Mouse (Mus musculus): ENCODE results near the gene Lsamp. TPM values are rescaled to one million over a fixed set of nuclear protein-coding genes. Genes with fewer than 3 reads are reported as not detected.

The Lsamp gene
- polyA plus RNA-seq, 1 experiment from 2014 or later: 6.7 TPM

DNA sequence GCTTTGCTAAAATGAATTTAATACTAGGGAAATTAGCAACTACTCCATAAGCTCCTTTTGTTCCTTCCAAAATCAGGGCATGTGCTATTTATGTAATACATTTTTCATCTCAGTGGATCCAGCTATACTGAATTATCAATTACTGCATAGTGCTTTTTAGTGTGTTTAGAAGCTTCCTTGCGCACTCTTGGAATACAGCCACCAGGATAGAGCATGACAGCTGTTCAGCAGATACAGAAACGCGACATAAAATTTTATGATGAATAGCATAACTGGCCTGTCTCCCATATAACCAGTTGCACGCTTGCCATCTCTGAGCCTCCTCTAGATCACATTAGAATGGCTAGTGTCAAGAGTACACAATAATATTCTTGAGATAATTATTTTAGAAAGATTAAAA lies 894.1 kb downstream of the Lsamp start:
- Histone ChIP-seq H3K9ac (replicated peaks) (no peak overlapping the region), H3K27me3 (no peaks in the 10 kb centered on the region), H3K27ac (no peak overlapping the region), H3K36me3 (no peaks in the 10 kb centered on the region), H3K9me3 (no peaks in the 10 kb centered on the region), H3K4me2 (no peak overlapping the region), H3K4me1 (replicated peaks) (no peaks in the 10 kb centered on the region), H3K4me3 (replicated peaks) (no peak overlapping the region)
- ATAC-seq (ENCODE audit: insufficient number of reproducible peaks, insufficient read depth, low FRiP score, low TSS enrichment, low read depth): no peak
- WGBS: 82% methylated on average over 4 of the region's 4 CpGs

DNA sequence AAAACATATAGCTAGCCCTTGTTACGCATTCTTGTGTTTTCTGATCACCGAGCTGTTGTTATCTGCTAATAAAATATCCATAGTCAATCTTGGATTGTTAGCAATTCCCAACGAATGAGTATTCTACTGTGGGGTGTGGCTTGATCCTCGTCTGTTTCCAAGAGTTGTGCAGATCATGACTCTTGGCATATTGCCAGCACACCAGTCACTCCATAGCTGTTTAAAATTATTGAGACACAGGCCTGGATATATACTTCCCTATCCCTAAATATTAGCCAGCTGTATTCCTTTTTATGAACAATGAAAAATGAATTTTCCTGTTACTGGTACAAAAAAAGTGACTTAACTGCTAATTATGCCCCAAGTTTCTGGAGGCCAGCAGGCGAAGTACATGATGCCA lies 897.8 kb downstream of the Lsamp start:
- WGBS: 69% methylated on average over 5 of the region's 5 CpGs
- no peak overlapping the region for H3K9ac ChIP-seq (replicated peaks)
- no peak overlapping the region for H3K27ac ChIP-seq
- H3K4me3 ChIP-seq (replicated peaks): no peak overlapping the region
- no peaks in the 10 kb centered on the region for H3K36me3 ChIP-seq
- no peaks in the 10 kb centered on the region for H3K4me1 ChIP-seq (replicated peaks)
- no peak for ATAC-seq (ENCODE audit: insufficient number of reproducible peaks, insufficient read depth, low FRiP score, low TSS enrichment, low read depth)
- H3K9me3 ChIP-seq: no peaks in the 10 kb centered on the region
- H3K4me2 ChIP-seq: no peak overlapping the region
- no peaks in the 10 kb centered on the region for H3K27me3 ChIP-seq

DNA sequence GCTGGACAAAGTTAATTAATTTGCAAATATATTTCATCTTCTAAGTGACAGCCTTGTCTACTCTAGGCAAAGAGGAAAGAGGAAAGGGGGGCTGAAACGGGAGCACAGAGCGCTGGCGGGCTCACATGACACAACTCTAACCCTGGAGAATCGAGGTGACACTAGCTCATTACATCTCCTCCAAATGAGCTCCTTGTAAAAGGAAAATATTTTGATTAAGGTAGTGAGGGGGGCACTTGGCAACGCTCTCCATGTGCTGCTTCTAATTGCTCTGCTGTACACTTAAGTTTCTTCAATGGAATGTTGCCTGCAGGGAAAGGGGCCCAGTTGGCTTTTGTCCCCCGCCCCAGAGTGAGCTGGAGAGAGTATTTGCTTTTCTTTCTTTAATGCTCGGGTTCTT lies 907.2 kb downstream of the Lsamp start:
- Histone ChIP-seq H3K4me2 (no peak overlapping the region), H3K4me3 (replicated peaks) (no peak overlapping the region)
- ATAC-seq (ENCODE audit: insufficient number of reproducible peaks, insufficient read depth, low FRiP score, low TSS enrichment, low read depth): no peak; the same call in 1 of the 2 replicates

DNA sequence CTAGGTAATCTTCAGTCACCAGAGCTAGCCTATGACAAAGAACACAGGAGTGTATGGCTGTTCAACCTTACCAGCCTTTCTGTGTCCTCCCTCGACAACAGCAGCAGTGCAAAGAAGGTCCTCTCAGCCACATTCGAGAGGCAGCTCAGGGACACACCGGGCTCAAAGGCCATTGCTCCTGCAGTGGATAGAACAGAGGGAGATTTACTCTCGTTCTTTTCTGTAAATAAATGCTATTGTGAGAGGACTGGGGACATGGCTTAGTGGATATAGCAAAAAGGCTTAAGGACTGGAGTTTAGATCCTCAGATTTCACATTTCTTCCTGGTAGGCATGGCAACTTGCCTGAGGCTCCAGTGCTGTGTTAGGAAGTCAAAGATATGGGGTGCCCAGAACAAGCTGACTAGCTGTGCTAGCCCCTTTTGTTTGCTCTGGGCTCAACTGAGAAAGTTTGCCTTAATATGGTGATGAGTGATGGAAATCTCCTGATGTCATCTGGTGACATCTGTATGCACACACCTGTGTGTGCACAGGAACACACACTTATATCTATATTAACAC lies 913.7 kb downstream of the Lsamp start:
- WGBS: 74% methylated on average over 4 of the region's 4 CpGs
- Histone ChIP-seq H3K9ac (replicated peaks) (no peak overlapping the region), H3K36me3 (no peaks in the 10 kb centered on the region), H3K4me3 (replicated peaks) (no peak overlapping the region), H3K27me3 (no peaks in the 10 kb centered on the region), H3K4me2 (no peak overlapping the region), H3K9me3 (no peaks in the 10 kb centered on the region), H3K27ac (no peak overlapping the region), H3K4me1 (replicated peaks) (no peaks in the 10 kb centered on the region)
- ATAC-seq (ENCODE audit: insufficient number of reproducible peaks, insufficient read depth, low FRiP score, low TSS enrichment, low read depth): no peak

More for the DNA sequence above, 907.2 kb downstream of the Lsamp start:
- WGBS: 25% methylated on average over 7 of the region's 7 CpGs
- Histone ChIP-seq H3K27me3 (no peaks in the 10 kb centered on the region), H3K27ac (no peak overlapping the region), H3K9ac (replicated peaks) (no peak overlapping the region), H3K9me3 (no peaks in the 10 kb centered on the region), H3K4me1 (replicated peaks) (peaks cover 6% of the 10 kb centered on the region; the same call in 1 of the 2 replicates), H3K36me3 (no peaks in the 10 kb centered on the region)

DNA sequence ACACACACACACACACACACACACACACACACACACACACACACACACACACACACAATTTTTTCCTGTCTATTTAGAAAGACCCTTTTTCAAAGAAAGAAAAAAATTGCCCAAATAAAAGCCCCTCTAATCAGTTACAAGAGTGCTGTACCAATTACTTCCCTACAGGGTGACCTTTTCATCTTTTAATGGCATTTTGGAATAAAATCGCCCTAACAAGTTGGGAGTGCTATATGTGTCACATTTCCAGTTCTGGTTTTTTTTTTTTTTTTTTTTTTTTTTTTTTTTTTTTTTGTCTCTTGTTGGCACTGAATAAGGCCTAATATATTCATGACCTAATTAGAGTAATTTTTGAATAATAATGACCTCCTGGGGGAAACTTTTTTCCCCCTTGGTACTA lies 923.7 kb downstream of the Lsamp start:
- Histone ChIP-seq H3K27me3 (no peaks in the 10 kb centered on the region), H3K4me3 (replicated peaks) (no peak overlapping the region), H3K9me3 (no peaks in the 10 kb centered on the region), H3K9ac (replicated peaks) (no peak overlapping the region), H3K36me3 (no peaks in the 10 kb centered on the region), H3K4me1 (replicated peaks) (no peaks in the 10 kb centered on the region), H3K27ac (no peak overlapping the region), H3K4me2 (no peak overlapping the region)
- 31% methylated on average over 1 of the region's 1 CpGs for WGBS
- no peak for ATAC-seq (ENCODE audit: insufficient number of reproducible peaks, insufficient read depth, low FRiP score, low TSS enrichment, low read depth)

DNA sequence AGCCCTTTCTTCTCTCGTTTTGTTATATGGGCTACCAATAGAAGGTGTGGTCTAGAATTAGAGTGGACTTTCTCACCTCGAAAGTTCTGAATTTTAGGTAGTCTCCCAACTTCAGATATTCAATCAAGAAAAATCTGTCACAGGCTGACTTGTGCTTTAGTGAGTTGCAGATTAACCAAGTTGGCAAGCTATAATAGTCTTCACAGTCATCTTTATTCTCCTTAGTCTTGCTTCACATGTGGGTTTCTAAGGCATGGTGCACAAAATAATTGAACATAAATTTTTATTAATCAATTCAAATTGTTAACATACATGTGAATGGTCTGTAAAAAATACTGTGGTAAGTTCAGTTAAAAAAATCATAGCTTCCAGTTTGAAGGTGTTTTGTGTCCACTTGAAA lies 930.0 kb downstream of the Lsamp start:
- Histone ChIP-seq H3K4me3 (replicated peaks) (no peak overlapping the region), H3K4me2 (no peak overlapping the region), H3K27ac (no peak overlapping the region), H3K4me1 (replicated peaks) (no peaks in the 10 kb centered on the region), H3K9me3 (no peaks in the 10 kb centered on the region), H3K36me3 (no peaks in the 10 kb centered on the region), H3K27me3 (no peaks in the 10 kb centered on the region), H3K9ac (replicated peaks) (no peak overlapping the region)
- ATAC-seq (ENCODE audit: insufficient number of reproducible peaks, insufficient read depth, low FRiP score, low TSS enrichment, low read depth): no peak
- WGBS: 76% methylated on average over 2 of the region's 2 CpGs

DNA sequence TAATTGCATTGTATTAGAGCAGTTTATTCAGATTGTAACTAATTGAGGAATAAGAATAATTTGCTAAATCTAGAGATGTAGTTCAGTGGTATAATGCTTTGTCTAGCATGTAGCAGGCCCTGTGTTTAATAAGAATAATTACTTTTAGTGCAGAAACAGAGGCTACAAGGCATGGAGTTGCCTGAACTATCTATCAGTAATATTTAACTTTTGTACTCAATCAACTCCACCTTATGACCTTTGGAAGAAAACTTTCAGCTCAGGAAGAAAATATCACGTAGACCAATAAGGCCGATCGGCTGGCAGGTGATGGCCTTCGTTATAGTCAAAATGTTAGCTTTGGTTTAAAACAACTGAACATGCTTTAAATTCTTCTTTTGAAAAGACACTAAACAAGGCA lies 946.4 kb downstream of the Lsamp start:
- Histone ChIP-seq H3K9me3 (no peaks in the 10 kb centered on the region), H3K36me3 (no peaks in the 10 kb centered on the region), H3K4me3 (replicated peaks) (no peak overlapping the region), H3K27ac (no peak overlapping the region), H3K27me3 (no peaks in the 10 kb centered on the region), H3K4me2 (no peak overlapping the region), H3K4me1 (replicated peaks) (no peaks in the 10 kb centered on the region), H3K9ac (replicated peaks) (no peak overlapping the region)
- ATAC-seq (ENCODE audit: insufficient number of reproducible peaks, insufficient read depth, low FRiP score, low TSS enrichment, low read depth): no peak
- WGBS: 77% methylated on average over 4 of the region's 4 CpGs

DNA sequence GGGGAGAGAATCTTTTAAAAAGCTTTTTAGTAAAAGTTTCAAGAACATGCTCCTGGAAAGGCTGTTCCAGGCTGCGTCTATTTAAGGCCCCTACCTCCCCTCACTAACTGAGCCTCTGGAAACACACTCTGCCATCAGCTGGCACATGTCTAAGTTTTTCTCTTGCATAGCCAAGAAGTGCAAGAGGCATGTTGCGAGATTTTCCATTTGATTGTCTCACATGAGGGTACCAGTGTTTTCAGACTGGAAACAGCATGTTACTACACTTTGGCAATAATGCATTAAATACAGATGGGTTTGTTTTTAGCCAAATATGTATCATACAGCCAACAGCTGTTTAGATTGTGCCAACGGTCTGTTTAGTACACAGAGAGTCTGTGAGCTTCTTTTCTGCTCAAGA lies 958.1 kb downstream of the Lsamp start:
- H3K36me3 ChIP-seq: no peaks in the 10 kb centered on the region
- WGBS: 86% methylated on average over 3 of the region's 3 CpGs
- H3K9me3 ChIP-seq: no peaks in the 10 kb centered on the region
- H3K4me1 ChIP-seq (replicated peaks): peaks cover 5% of the 10 kb centered on the region
- ATAC-seq (ENCODE audit: insufficient number of reproducible peaks, insufficient read depth, low FRiP score, low TSS enrichment, low read depth): no peak
- no peak overlapping the region for H3K9ac ChIP-seq (replicated peaks)
- H3K27me3 ChIP-seq: no peaks in the 10 kb centered on the region
- no peak overlapping the region for H3K4me2 ChIP-seq
- H3K27ac ChIP-seq: no peak overlapping the region
- no peak overlapping the region for H3K4me3 ChIP-seq (replicated peaks)

DNA sequence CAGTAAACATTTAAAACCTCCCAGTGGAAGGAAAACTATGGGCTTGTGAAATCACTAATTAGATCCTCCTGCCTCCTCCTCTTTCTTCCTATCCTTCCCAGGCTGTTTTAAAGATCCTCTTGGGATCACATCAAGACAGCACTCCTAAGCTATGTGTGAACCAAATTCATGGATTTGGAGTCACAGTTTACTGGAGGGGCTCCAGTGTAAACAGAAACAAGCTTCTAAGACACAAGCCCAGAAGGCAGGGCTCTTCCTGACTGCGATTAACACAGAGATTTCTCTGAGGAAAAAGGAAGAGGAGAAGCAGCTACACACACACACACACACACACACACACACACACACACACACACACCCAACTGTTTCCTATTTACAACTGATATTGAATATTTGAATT lies 961.7 kb downstream of the Lsamp start:
- Histone ChIP-seq H3K9ac (replicated peaks) (no peak overlapping the region), H3K27me3 (no peaks in the 10 kb centered on the region), H3K36me3 (no peaks in the 10 kb centered on the region), H3K9me3 (no peaks in the 10 kb centered on the region), H3K27ac (no peak overlapping the region), H3K4me3 (replicated peaks) (no peak overlapping the region), H3K4me2 (no peak overlapping the region), H3K4me1 (replicated peaks) (peaks cover 5% of the 10 kb centered on the region)
- no peak for ATAC-seq (ENCODE audit: insufficient number of reproducible peaks, insufficient read depth, low FRiP score, low TSS enrichment, low read depth)
- 67% methylated on average over 1 of the region's 1 CpGs for WGBS

DNA sequence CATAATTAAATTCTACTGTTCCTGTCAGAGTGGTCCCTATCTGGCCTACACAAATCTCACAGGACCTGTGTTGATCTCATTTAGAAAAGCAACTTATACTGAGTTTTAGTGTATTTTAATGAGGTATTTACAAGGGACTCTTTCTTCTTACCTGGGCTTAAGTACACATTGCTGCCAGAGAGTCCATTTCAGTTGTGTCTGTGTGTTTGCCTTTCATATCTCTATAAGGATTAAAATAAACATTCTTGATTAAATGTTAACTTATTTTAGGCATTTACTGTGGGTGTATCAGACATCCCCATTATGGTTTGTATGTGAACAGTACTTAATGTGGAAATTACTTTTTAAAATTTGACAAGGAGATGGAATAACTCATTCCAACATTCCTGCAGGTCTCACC lies 963.9 kb downstream of the Lsamp start:
- peaks cover 5% of the 10 kb centered on the region for H3K4me1 ChIP-seq (replicated peaks)
- no peak for ATAC-seq (ENCODE audit: insufficient number of reproducible peaks, insufficient read depth, low FRiP score, low TSS enrichment, low read depth)
- H3K27ac ChIP-seq: no peak overlapping the region
- no peaks in the 10 kb centered on the region for H3K9me3 ChIP-seq
- no peaks in the 10 kb centered on the region for H3K36me3 ChIP-seq
- H3K4me2 ChIP-seq: no peak overlapping the region
- H3K27me3 ChIP-seq: no peaks in the 10 kb centered on the region
- no peak overlapping the region for H3K9ac ChIP-seq (replicated peaks)
- H3K4me3 ChIP-seq (replicated peaks): no peak overlapping the region

DNA sequence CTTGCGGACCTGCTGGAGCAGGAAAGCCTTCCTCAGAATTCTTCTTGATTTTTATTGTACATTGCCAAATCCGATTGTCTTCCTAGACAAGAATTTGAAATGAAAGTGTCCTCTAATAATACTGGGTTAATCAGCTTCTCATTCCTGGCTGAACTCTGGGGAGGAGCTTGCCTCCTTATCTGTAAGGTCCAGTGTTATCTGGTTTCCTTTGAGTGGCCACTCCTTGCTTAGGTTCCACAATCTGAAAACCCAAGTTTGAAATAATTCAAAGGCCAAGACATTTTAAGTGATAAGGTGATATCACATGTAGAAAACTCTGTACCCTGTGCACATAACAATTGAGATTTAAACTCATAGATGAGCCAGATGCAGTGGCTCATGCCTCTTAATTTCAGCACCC lies 975.0 kb downstream of the Lsamp start:
- Histone ChIP-seq H3K36me3 (no peaks in the 10 kb centered on the region), H3K4me1 (replicated peaks) (peaks cover 4% of the 10 kb centered on the region; the same call in 1 of the 2 replicates), H3K9me3 (no peaks in the 10 kb centered on the region), H3K4me2 (no peak overlapping the region), H3K9ac (replicated peaks) (no peak overlapping the region), H3K27me3 (no peaks in the 10 kb centered on the region), H3K4me3 (replicated peaks) (no peak overlapping the region), H3K27ac (no peak overlapping the region)
- no peak for ATAC-seq (ENCODE audit: insufficient number of reproducible peaks, insufficient read depth, low FRiP score, low TSS enrichment, low read depth)
- 93% methylated on average over 2 of the region's 2 CpGs for WGBS

DNA sequence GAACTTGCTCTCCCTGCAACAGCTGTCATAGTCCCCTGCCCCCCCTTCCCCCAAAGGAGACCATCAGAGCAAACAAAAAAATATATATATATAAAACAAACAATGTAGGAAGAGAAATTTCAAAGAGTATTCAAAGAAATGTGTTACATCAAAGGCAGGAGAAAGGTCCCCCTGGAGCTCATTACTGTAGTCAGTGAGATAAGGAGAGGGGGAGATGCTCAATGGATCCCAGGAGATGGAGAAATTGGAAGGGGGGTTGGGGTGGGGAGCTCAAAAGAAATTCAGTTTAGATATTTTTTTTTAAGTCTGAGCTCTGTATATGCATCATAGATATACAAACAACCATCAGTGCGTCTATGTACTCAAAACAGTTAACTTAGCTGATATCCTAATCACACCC lies 976.4 kb downstream of the Lsamp start:
- Histone ChIP-seq H3K27me3 (no peaks in the 10 kb centered on the region), H3K27ac (no peak overlapping the region), H3K36me3 (no peaks in the 10 kb centered on the region), H3K4me1 (replicated peaks) (peaks cover 4% of the 10 kb centered on the region; the same call in 1 of the 2 replicates), H3K9me3 (no peaks in the 10 kb centered on the region), H3K4me3 (replicated peaks) (no peak overlapping the region), H3K4me2 (no peak overlapping the region), H3K9ac (replicated peaks) (no peak overlapping the region)
- WGBS: 90% methylated on average over 1 of the region's 1 CpGs
- no peak for ATAC-seq (ENCODE audit: insufficient number of reproducible peaks, insufficient read depth, low FRiP score, low TSS enrichment, low read depth)

All from limb, embryonic 12.5 days (tissue).